Mouse (Mus musculus): Measurements from ENCODE around the gene Eln. TPM values are rescaled to one million over a fixed set of nuclear protein-coding genes. Genes with fewer than 3 reads are reported as not detected.

Eln gene
- polyA plus RNA-seq, 1 experiment from 2014 or later = 1,769 TPM

DNA sequence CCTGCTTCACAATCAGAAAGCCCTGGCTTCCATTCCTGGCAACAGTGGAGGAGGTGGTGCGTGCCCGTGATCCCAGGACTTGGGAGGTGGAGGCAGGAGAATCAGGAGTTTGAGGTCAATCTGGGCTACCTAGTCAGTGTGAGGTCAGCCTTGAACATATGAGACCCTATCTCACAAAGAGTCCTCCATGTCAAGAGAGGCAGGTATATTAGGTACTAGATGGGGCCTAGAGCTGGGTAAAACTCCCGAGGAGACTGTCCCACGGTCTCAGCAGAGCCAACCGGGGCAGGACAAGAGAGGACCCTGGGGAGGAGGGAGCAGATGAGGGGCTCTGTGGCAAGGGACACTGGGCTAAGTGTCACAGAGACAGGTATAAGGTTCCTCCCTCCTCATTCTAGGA is 69.6 kb downstream of the Eln start:
- Histone ChIP-seq H3K9me3 (ENCODE audit: low read length) (no peaks in the 10 kb centered on the region), H3K9ac (replicated peaks; ENCODE audit: low read depth) (peak overlapping the region; percentile 4; the same call in 1 of the 2 replicates), H3K27ac (ENCODE audit: low read length) (peak overlapping the region; percentile 89), H3K36me3 (ENCODE audit: insufficient read depth, low read length) (0 out of 2 replicates have a peak, but pooled peaks cover 1% of the 10 kb centered on the region), H3K4me1 (ENCODE audit: insufficient read depth, low read depth, low read length) (peaks cover 35% of the 10 kb centered on the region; the same call in 1 of the 2 replicates), H3K4me3 (ENCODE audit: low read depth, low read length) (peak overlapping the region; percentile 11), H3K27me3 (replicated peaks; ENCODE audit: insufficient read depth, low read length) (no peaks in the 10 kb centered on the region), H3K4me2 (replicated peaks; ENCODE audit: low read depth, low read length) (peak overlapping the region; percentile 54)
- DNase-seq (ENCODE audit: low spot score) (no peak), ATAC-seq (no peak)
- 83% methylated on average over 5 of the region's 5 CpGs for WGBS
- TF ChIP-seq EP300 (IDR thresholded peaks at IDR 0.05) = no peak
- TF ChIP-seq CTCF (IDR thresholded peaks at IDR 0.05) = no peak

DNA sequence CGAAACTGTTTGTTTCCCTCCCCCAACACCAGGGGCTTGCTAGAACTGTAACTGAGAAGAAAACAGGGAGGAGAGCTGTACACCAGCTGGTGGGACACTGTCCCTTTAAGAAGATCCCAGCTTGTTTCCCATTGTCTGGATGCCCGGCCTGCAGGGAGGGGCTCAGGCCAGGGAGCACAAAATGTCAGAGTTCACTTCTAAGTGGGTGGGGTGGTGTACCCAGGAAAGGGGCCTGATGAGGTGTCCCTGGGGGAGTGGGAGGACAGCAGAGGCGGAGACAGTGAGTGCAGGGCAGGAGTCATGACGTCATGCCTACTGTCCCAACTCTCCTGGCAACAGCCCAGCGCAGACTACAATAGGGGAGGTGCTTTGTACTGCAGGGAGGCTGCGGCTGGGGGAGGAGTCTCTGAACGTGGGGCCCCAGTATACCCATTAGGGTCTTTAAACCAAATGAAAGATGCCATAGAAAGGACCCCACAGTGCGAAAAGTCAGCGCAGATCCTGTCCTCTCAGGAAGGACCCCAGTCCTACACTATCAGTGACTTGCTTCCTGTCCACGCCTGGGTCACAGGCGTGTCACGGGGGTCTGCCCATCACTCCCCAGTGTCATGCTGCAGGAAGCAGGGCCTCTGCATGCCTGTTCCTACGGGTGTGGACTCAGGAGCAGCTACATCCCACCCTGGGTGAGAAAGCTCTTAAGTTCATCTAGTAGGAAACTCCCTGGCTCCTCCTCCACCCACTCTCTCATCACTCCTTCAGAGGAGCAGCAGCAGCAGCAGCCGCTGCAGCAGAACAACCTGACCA is 71.0 kb downstream of the Eln start:
- Histone ChIP-seq H3K36me3 (ENCODE audit: insufficient read depth, low read length) (0 out of 2 replicates have a peak, but pooled peaks cover 7% of the 10 kb centered on the region), H3K4me2 (replicated peaks; ENCODE audit: low read depth, low read length) (peak overlapping the region; percentile 54), H3K4me1 (ENCODE audit: insufficient read depth, low read depth, low read length) (peaks cover 35% of the 10 kb centered on the region; the same call in 1 of the 2 replicates), H3K4me3 (ENCODE audit: low read depth, low read length) (peak overlapping the region; percentile 16; the same call in 1 of the 2 replicates), H3K9me3 (ENCODE audit: low read length) (no peaks in the 10 kb centered on the region), H3K9ac (replicated peaks; ENCODE audit: low read depth) (peak overlapping the region; percentile 36), H3K27ac (ENCODE audit: low read length) (peak overlapping the region; percentile 89), H3K27me3 (replicated peaks; ENCODE audit: insufficient read depth, low read length) (no peaks in the 10 kb centered on the region)
- DNase-seq (ENCODE audit: low spot score) (peak; percentile 98), ATAC-seq (peak; percentile 88)
- under 1% methylated on average over 14 of the region's 14 CpGs for WGBS
- peak; percentile 13 for TF ChIP-seq CTCF (IDR thresholded peaks at IDR 0.05)
- peak; percentile 97 for TF ChIP-seq EP300 (IDR thresholded peaks at IDR 0.05)

DNA sequence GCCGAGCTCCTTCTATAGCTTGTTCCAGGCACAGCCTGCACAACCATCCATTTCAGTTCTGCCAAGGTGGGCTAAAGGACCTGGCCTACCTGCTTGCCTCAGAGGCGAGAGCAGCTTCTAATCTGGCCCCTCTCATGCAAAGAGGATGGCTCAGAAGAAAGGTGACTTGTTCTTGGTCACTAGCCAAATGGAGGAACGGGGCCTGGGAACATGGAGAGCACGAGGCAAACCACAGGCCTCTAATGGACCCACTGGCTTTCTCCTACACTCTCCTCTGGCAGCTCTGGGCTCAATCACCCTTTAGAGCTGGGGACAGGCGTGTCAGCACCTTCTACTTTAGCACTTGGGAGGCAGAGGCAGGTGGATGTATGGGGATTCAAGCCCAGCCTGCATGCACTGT is 72.1 kb downstream of the Eln start:
- Histone ChIP-seq H3K27me3 (replicated peaks; ENCODE audit: insufficient read depth, low read length) (no peaks in the 10 kb centered on the region), H3K4me3 (ENCODE audit: low read depth, low read length) (no peak overlapping the region), H3K36me3 (ENCODE audit: insufficient read depth, low read length) (0 out of 2 replicates have a peak, but pooled peaks cover 10% of the 10 kb centered on the region), H3K9ac (replicated peaks; ENCODE audit: low read depth) (peak overlapping the region; percentile 13), H3K9me3 (ENCODE audit: low read length) (no peaks in the 10 kb centered on the region), H3K27ac (ENCODE audit: low read length) (peak overlapping the region; percentile 89), H3K4me2 (replicated peaks; ENCODE audit: low read depth, low read length) (no peak overlapping the region), H3K4me1 (ENCODE audit: insufficient read depth, low read depth, low read length) (peaks cover 24% of the 10 kb centered on the region; the same call in 1 of the 2 replicates)
- DNase-seq (ENCODE audit: low spot score) (no peak), ATAC-seq (no peak)
- TF ChIP-seq CTCF (IDR thresholded peaks at IDR 0.05) = no peak
- no peak for TF ChIP-seq EP300 (IDR thresholded peaks at IDR 0.05)
- 66% methylated on average over 5 of the region's 5 CpGs for WGBS

DNA sequence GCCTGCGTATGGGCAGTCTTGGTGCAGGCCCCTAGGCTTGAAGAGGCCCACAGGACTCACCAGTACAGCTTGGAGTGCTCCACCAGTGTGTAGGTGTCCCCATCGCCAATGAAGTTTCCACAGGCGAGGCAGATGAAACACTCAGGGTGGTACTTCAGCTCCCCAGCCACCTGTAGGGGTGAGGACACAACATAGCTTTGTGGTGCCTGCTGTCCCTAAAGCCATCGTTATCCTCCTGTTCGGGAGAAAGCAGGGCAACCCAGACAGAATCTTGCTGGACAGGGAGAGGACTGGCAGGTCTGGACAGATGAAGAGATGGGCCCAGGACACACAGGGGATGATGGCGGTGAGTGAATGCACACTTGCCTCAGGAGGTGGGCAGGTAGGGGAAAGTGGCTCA is 74.5 kb downstream of the Eln start:
- DNase-seq (ENCODE audit: low spot score) (no peak), ATAC-seq (no peak)
- H3K4me3 ChIP-seq (ENCODE audit: low read depth, low read length) = no peak overlapping the region
- no peaks in the 10 kb centered on the region for H3K9me3 ChIP-seq (ENCODE audit: low read length)
- H3K36me3 ChIP-seq (ENCODE audit: insufficient read depth, low read length) = 0 out of 2 replicates have a peak, but pooled peaks cover 14% of the 10 kb centered on the region
- no peak overlapping the region for H3K27ac ChIP-seq (ENCODE audit: low read length)
- H3K9ac ChIP-seq (replicated peaks; ENCODE audit: low read depth) = no peak overlapping the region
- no peaks in the 10 kb centered on the region for H3K27me3 ChIP-seq (replicated peaks; ENCODE audit: insufficient read depth, low read length)
- H3K4me1 ChIP-seq (ENCODE audit: insufficient read depth, low read depth, low read length) = peaks cover 15% of the 10 kb centered on the region; the same call in 1 of the 2 replicates
- TF ChIP-seq CTCF (IDR thresholded peaks at IDR 0.05) (no peak), EP300 (IDR thresholded peaks at IDR 0.05) (no peak)
- 88% methylated on average over 6 of the region's 6 CpGs for WGBS
- H3K4me2 ChIP-seq (replicated peaks; ENCODE audit: low read depth, low read length) = no peak overlapping the region

- no peak for DNase-seq (ENCODE audit: low spot score)
- TF ChIP-seq EP300 (IDR thresholded peaks at IDR 0.05) (no peak), CTCF (IDR thresholded peaks at IDR 0.05) (no peak)
- ATAC-seq = no peak
- H3K9me3 ChIP-seq (ENCODE audit: low read length) = no peaks in the 10 kb centered on the region
- H3K9ac ChIP-seq (replicated peaks; ENCODE audit: low read depth) = no peak overlapping the region
- H3K36me3 ChIP-seq (ENCODE audit: insufficient read depth, low read length) = 0 out of 2 replicates have a peak, but pooled peaks cover 14% of the 10 kb centered on the region
- H3K4me2 ChIP-seq (replicated peaks; ENCODE audit: low read depth, low read length) = no peak overlapping the region
- no peak overlapping the region for H3K4me3 ChIP-seq (ENCODE audit: low read depth, low read length)
- 0 out of 2 replicates have a peak overlapping the region, but pooled peaks have one; percentile 28 for H3K27ac ChIP-seq (ENCODE audit: low read length)
- 89% methylated on average over 1 of the region's 1 CpGs for WGBS
- H3K4me1 ChIP-seq (ENCODE audit: insufficient read depth, low read depth, low read length) = peaks cover 15% of the 10 kb centered on the region; the same call in 1 of the 2 replicates
- H3K27me3 ChIP-seq (replicated peaks; ENCODE audit: insufficient read depth, low read length) = no peaks in the 10 kb centered on the region
Measured at GRCm38 (mm10) chr5:134672198-134672516, 75.0 kb downstream of the Eln start.

- no peak overlapping the region for H3K4me2 ChIP-seq (replicated peaks; ENCODE audit: low read depth, low read length)
- DNase-seq (ENCODE audit: low spot score) (peak; percentile 59), ATAC-seq (no peak)
- no peaks in the 10 kb centered on the region for H3K9me3 ChIP-seq (ENCODE audit: low read length)
- peak; percentile 12; the same call in 1 of the 2 replicates for TF ChIP-seq EP300 (IDR thresholded peaks at IDR 0.05)
- TF ChIP-seq CTCF (IDR thresholded peaks at IDR 0.05) = no peak
- no peak overlapping the region for H3K4me3 ChIP-seq (ENCODE audit: low read depth, low read length)
- peaks cover 13% of the 10 kb centered on the region; the same call in 1 of the 2 replicates for H3K4me1 ChIP-seq (ENCODE audit: insufficient read depth, low read depth, low read length)
- WGBS = 56% methylated on average over 17 of the region's 17 CpGs
- 0 out of 2 replicates have a peak overlapping the region, but pooled peaks have one; percentile 28 for H3K27ac ChIP-seq (ENCODE audit: low read length)
- 0 out of 2 replicates have a peak, but pooled peaks cover 14% of the 10 kb centered on the region for H3K36me3 ChIP-seq (ENCODE audit: insufficient read depth, low read length)
- no peak overlapping the region for H3K9ac ChIP-seq (replicated peaks; ENCODE audit: low read depth)
- H3K27me3 ChIP-seq (replicated peaks; ENCODE audit: insufficient read depth, low read length) = no peaks in the 10 kb centered on the region
Measured at GRCm38 (mm10) chr5:134671335-134672197, 75.6 kb downstream of the Eln start.
